Mouse (Mus musculus) C2C12 (cell line): ENCODE data around the gene Mapkapk2.

Source experiments
- CTCF ChIP-seq: IDR thresholded peaks from one replicate; pipeline ENCODE4 v1.5.1; 2011; ENCODE audit not compliant: control insufficient read depth, insufficient read depth, insufficient read length
- MAX ChIP-seq: IDR thresholded peaks from one replicate; pipeline ENCODE4 v1.6.1; 2011; ENCODE audit warnings: mild to moderate bottlenecking, control low read depth
- USF1 ChIP-seq: IDR thresholded peaks from one replicate; pipeline ENCODE4 v1.6.1; 2011; ENCODE audit warnings: low read depth, mild to moderate bottlenecking, control low read depth, moderate library complexity

- TF ChIP-seq CTCF (no peak), USF1 (no peak), MAX (no peak)
Measured at GRCm38 (mm10) chr1:131013926-131014325, 83.7 kb downstream of the Mapkapk2 start.
